Mouse (Mus musculus): ENCODE measurements at regions not wholly inside any gene's neighbourhood (a gene's known extent, or its start where the extent isn't known, plus 50 kb on each side); places are given as distances from the start of the nearest gene placed in this dataset.

DNA sequence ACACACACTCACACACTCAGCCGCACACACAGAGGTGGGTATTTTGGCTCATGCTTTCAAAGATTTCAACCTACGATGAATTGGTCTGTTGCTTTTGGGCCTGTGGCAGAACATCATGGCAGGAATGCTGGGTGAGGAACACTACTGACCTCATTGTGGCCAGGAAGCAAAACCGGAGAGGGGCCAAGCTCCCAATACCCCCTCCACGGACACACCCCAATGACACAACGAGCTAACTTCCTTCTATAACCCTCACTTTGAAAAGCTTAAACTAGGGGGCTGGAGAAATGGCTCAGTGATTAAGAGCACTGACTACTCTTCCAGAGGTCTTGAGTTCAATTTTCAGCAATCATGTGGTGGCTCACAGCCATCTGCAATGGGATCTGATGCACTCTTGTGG lies 63.8 kb upstream of the Kcng1 start:
- TF ChIP-seq CTCF (conservative IDR thresholded peaks at IDR 0.05; ENCODE audit: low read length) (no peak), NANOG (IDR thresholded peaks at IDR 0.05; ENCODE audit: borderline replicate concordance, low read length) (no peak), POU5F1 (IDR thresholded peaks at IDR 0.05; ENCODE audit: borderline replicate concordance, low read length) (no peak)
